Mouse (Mus musculus) heart, embryonic 16.5 days (tissue): ENCODE measurements around the gene Pla2g2d. TPM values are rescaled to one million over a fixed set of nuclear protein-coding genes. Genes with fewer than 3 reads are reported as not detected.
"Not testable (repeated sequence)": the region's sequence is repeated elsewhere in the genome, so short reads cannot be mapped to it uniquely, and the experiment has no call there.

Experiments
- ATAC-seq: fragments of 200-750 bp; cut with Nextera tagmentation; replicated peaks from 2 replicates; pipeline ENCODE4 v1.8.0; 2017; ENCODE audit warnings: moderate number of reproducible peaks; ENCODE audit not compliant: insufficient read depth, low FRiP score; ENCODE audit errors: extremely low read depth
- H3K27ac ChIP-seq: fragments of 300-500 bp; sonication (generic); 2 replicates; pipeline ENCODE4 v1.5.1; 2014; ENCODE audit warnings: mild to moderate bottlenecking, low read length, control low read depth, moderate library complexity
- H3K27me3 ChIP-seq: fragments of 300-500 bp; sonication (generic); 2 replicates; pipeline ENCODE4 v1.6.1; 2014; ENCODE audit warnings: low read length, mixed read lengths; ENCODE audit not compliant: control insufficient read depth, insufficient read depth
- H3K36me3 ChIP-seq: fragments of 300-500 bp; sonication (generic); 2 replicates; pipeline ENCODE4 v1.6.1; 2014; ENCODE audit not compliant: control insufficient read depth, insufficient read depth
- H3K4me1 ChIP-seq: fragments of 300-500 bp; sonication (generic); 2 replicates; pipeline ENCODE4 v1.6.1; 2014; ENCODE audit warnings: low read length, mixed read lengths; ENCODE audit not compliant: control insufficient read depth, insufficient read depth
- H3K4me2 ChIP-seq: fragments of 300-500 bp; sonication (generic); 2 replicates; pipeline ENCODE4 v1.6.1; 2014; ENCODE audit warnings: low read depth, mild to moderate bottlenecking, control low read depth, low read length
- H3K4me3 ChIP-seq: fragments of 300-500 bp; sonication (generic); 2 replicates; pipeline ENCODE4 v1.5.1; 2014; ENCODE audit warnings: mild to moderate bottlenecking, control low read depth, low read length
- H3K9ac ChIP-seq: fragments of 300-500 bp; sonication (generic); 2 replicates; pipeline ENCODE4 v1.6.1; 2014; ENCODE audit warnings: low read length, control low read depth
- H3K9me3 ChIP-seq: fragments of 300-500 bp; sonication (generic); replicated peaks from 2 replicates; pipeline ENCODE4 v1.6.1; 2016; ENCODE audit warnings: low read length; ENCODE audit not compliant: control insufficient read depth
- WGBS: fragments of 180-500 bp; shearing (Covaris S2); extraction: QIAGEN DNeasy Blood & Tissue Kit; methylation state at CpG from one replicate; pipeline ENCODE4 v1.1.7; 2014; 5-methylcytosine and 5-hydroxymethylcytosine counted together
- polyA plus RNA-seq: library from polyadenylated mRNA; unstranded; fragments of >200 nt; fragmentation: Nextera tagmentation; extraction: Ambion mirVana; gene quantifications from 2 replicates; pipeline ENCODE4 v1.2.1, GENCODE M21; 2015

Gene Pla2g2d
- polyA plus RNA-seq, 1 experiment from 2014 or later, result not detected

- Histone ChIP-seq H3K27me3 (peaks cover 23% of the 10 kb centered on the region), H3K4me3 (no peak overlapping the region), H3K27ac (no peak overlapping the region), H3K36me3 (no peaks in the 10 kb centered on the region), H3K9me3 (no peaks in the 10 kb centered on the region; the same call in 1 of the 2 replicates), H3K9ac (no peak overlapping the region), H3K4me1 (no peaks in the 10 kb centered on the region), H3K4me2 (no peak overlapping the region)
- no peak for ATAC-seq
- 74% methylated on average over 8 of the region's 8 CpGs for WGBS
These were observed 30.6 kb downstream of the Pla2g2d start for GRCm38 (mm10) chr4:138806160-138806559.

- no peaks in the 10 kb centered on the region for H3K4me1 ChIP-seq
- H3K36me3 ChIP-seq, result no peaks in the 10 kb centered on the region
- ATAC-seq, result no peak
- 51% methylated on average over 7 of the region's 7 CpGs for WGBS
- no peak overlapping the region for H3K9ac ChIP-seq
- H3K27me3 ChIP-seq, result peaks cover 27% of the 10 kb centered on the region
- no peaks in the 10 kb centered on the region; the same call in 1 of the 2 replicates for H3K9me3 ChIP-seq
- H3K27ac ChIP-seq, result no peak overlapping the region
- H3K4me2 ChIP-seq, result no peak overlapping the region
- H3K4me3 ChIP-seq, result no peak overlapping the region
These were observed 31.5 kb downstream of the Pla2g2d start for GRCm38 (mm10) chr4:138806920-138807541.

GRCm38 (mm10) chr4:138816166-138816565, 40.6 kb downstream of the Pla2g2d start:
- ATAC-seq, result no peak
- Histone ChIP-seq H3K27ac (no peak overlapping the region), H3K36me3 (no peaks in the 10 kb centered on the region), H3K4me2 (no peak overlapping the region), H3K27me3 (peaks cover 40% of the 10 kb centered on the region), H3K9me3 (no peaks in the 10 kb centered on the region), H3K4me3 (no peak overlapping the region), H3K4me1 (peaks cover 11% of the 10 kb centered on the region), H3K9ac (no peak overlapping the region)
- WGBS, result 74% methylated on average over 9 of the region's 9 CpGs

- peaks cover 11% of the 10 kb centered on the region for H3K4me1 ChIP-seq
- ATAC-seq, result no peak
- H3K27ac ChIP-seq, result no peak overlapping the region
- H3K9me3 ChIP-seq, result peaks cover 5% of the 10 kb centered on the region
- 51% methylated on average over 6 of the region's 6 CpGs for WGBS
- no peak overlapping the region for H3K9ac ChIP-seq
- peaks cover 26% of the 10 kb centered on the region for H3K27me3 ChIP-seq
- H3K36me3 ChIP-seq, result no peaks in the 10 kb centered on the region
- H3K4me2 ChIP-seq, result no peak overlapping the region
- no peak overlapping the region for H3K4me3 ChIP-seq
These were observed 42.2 kb downstream of the Pla2g2d start for GRCm38 (mm10) chr4:138817736-138818135.

GRCm38 (mm10) chr4:138819101-138819500, 43.6 kb downstream of the Pla2g2d start:
- 22% methylated on average over 8 of the region's 8 CpGs for WGBS
- no peak overlapping the region for H3K4me3 ChIP-seq
- H3K9ac ChIP-seq, result no peak overlapping the region; the same call in 1 of the 2 replicates
- H3K27me3 ChIP-seq, result peaks cover 14% of the 10 kb centered on the region
- ATAC-seq, result peak; percentile 95
- peaks cover 8% of the 10 kb centered on the region for H3K9me3 ChIP-seq
- H3K36me3 ChIP-seq, result no peaks in the 10 kb centered on the region
- peak overlapping the region; percentile 42; the same call in 1 of the 2 replicates for H3K4me2 ChIP-seq
- peaks cover 11% of the 10 kb centered on the region for H3K4me1 ChIP-seq
- peak overlapping the region; percentile 51; the same call in 1 of the 2 replicates for H3K27ac ChIP-seq

- Histone ChIP-seq H3K9ac (no peak overlapping the region), H3K4me2 (no peak overlapping the region), H3K27me3 (peaks cover 4% of the 10 kb centered on the region), H3K4me3 (no peak overlapping the region), H3K27ac (no peak overlapping the region), H3K4me1 (peaks cover 14% of the 10 kb centered on the region), H3K9me3 (peaks cover 8% of the 10 kb centered on the region), H3K36me3 (no peaks in the 10 kb centered on the region)
- no peak for ATAC-seq
- WGBS, result 81% methylated on average over 2 of the region's 2 CpGs
These were observed 45.5 kb downstream of the Pla2g2d start for GRCm38 (mm10) chr4:138821036-138821435.

GRCm38 (mm10) chr4:138824161-138824560, 48.6 kb downstream of the Pla2g2d start:
- H3K27ac ChIP-seq, ATAC-seq, H3K36me3 ChIP-seq, H3K9me3 ChIP-seq, H3K4me3 ChIP-seq, H3K4me2 ChIP-seq, H3K9ac ChIP-seq: not testable (repeated sequence)
- Histone ChIP-seq H3K27me3 (peaks cover 33% of the 10 kb centered on the region), H3K4me1 (peaks cover 11% of the 10 kb centered on the region)
- WGBS, result 79% methylated on average over 2 of the region's 2 CpGs

- Histone ChIP-seq H3K9me3 (peaks cover 8% of the 10 kb centered on the region), H3K4me1 (peaks cover 6% of the 10 kb centered on the region), H3K4me2 (no peak overlapping the region), H3K27ac (no peak overlapping the region), H3K36me3 (no peaks in the 10 kb centered on the region), H3K4me3 (no peak overlapping the region), H3K9ac (no peak overlapping the region), H3K27me3 (peaks cover 37% of the 10 kb centered on the region)
- ATAC-seq, result no peak
- 87% methylated on average over 2 of the region's 2 CpGs for WGBS
These were observed 49.1 kb downstream of the Pla2g2d start for GRCm38 (mm10) chr4:138824660-138825059.

GRCm38 (mm10) chr4:138825751-138826567, 50.4 kb downstream of the Pla2g2d start:
- 33% methylated on average over 18 of the region's 18 CpGs for WGBS
- no peak overlapping the region for H3K27ac ChIP-seq
- no peak overlapping the region; the same call in 1 of the 2 replicates for H3K4me2 ChIP-seq

More at GRCm38 (mm10) chr4:138825751-138826567, 50.4 kb downstream of the Pla2g2d start:
- H3K4me3 ChIP-seq, result no peak overlapping the region
- H3K36me3 ChIP-seq, result no peaks in the 10 kb centered on the region
- peaks cover 6% of the 10 kb centered on the region for H3K4me1 ChIP-seq
- H3K9ac ChIP-seq, result no peak overlapping the region
- H3K9me3 ChIP-seq, result peaks cover 8% of the 10 kb centered on the region
- ATAC-seq, result peak; percentile 60; the same call in 1 of the 2 replicates
- peaks cover 39% of the 10 kb centered on the region for H3K27me3 ChIP-seq
